Mouse (Mus musculus): Measurements from ENCODE around the gene Nbl1. TPM values are rescaled to one million over a fixed set of nuclear protein-coding genes. Genes with fewer than 3 reads are reported as not detected.

The Nbl1 gene
- total RNA-seq (2023), result under 1 TPM; 0.75 to 0.82 TPM

GRCm38 (mm10) chr4:139092356-139093195, at the start of gene Nbl1:
TSS of gene Nbl1 (minus strand) at chr4:139092993.

GRCm38 (mm10) chr4:139130701-139131549, 38.1 kb upstream of the Nbl1 start, which contains the start of gene Minos1:
TSS of gene Minos1 (minus strand) at chr4:139131113.

GRCm38 (mm10) chr4:139075041-139075711, 17.6 kb downstream of the Nbl1 start, which contains the start of gene Htr6:
TSS of gene Htr6 (minus strand) at chr4:139075570.

Other genes starting within 250 kb of the Nbl1 start
- 1 to 10 TPM; 1.4 to 1.7 TPM for gene Pla2g5, start 229.5 kb downstream of the Nbl1 start, total RNA-seq (2023)
- not detected for gene Gm13030, start 219.0 kb downstream of the Nbl1 start, total RNA-seq (2023)
- not detected for gene Pla2g2e, start 215.1 kb downstream of the Nbl1 start, total RNA-seq (2023)
- gene Otud3, start 179.0 kb downstream of the Nbl1 start, total RNA-seq (2023), result 10 to 100 TPM; 18.1 to 18.9 TPM
- not detected for gene Rnf186, start 125.9 kb downstream of the Nbl1 start, total RNA-seq (2023)
- gene Tmco4, start 120.1 kb downstream of the Nbl1 start, total RNA-seq (2023), result 10 to 100 TPM in 1 of 2 experiments, 1 to 10 TPM in 1; 9.2 to 11.4 TPM
- not detected for gene Htr6, start 17.4 kb downstream of the Nbl1 start, total RNA-seq (2023)
- 100 to 1,000 TPM; 102 to 108 TPM for gene Minos1, start 38.1 kb upstream of the Nbl1 start, total RNA-seq (2023)
- gene Capzb, start 99.9 kb upstream of the Nbl1 start, total RNA-seq (2023), result 100 to 1,000 TPM; 593 to 594 TPM
- 1 to 10 TPM; 5.6 to 9.2 TPM for gene Pqlc2, start 217.7 kb upstream of the Nbl1 start, total RNA-seq (2023)
- 1 to 10 TPM; 5.9 to 7.9 TPM for gene Akr7a5, start 217.8 kb upstream of the Nbl1 start, total RNA-seq (2023)

Measured in neutrophil, adult 83 days (primary cell).